Mouse (Mus musculus) MEL (cell line): Measurements from ENCODE around the gene Rab13.

Experiments used
- CHD1 ChIP-seq: IDR thresholded peaks from 2 replicates; pipeline ENCODE4 v1.6.1; 2012; ENCODE audit warnings: low read depth, mild to moderate bottlenecking, inconsistent platforms, low read length, improper control_type of control experiment
- CTCF ChIP-seq, 3 experiments: IDR thresholded peaks in 2 of 3; conservative IDR thresholded peaks in 1 of 3; 2 replicates each; pipeline ENCODE4 v1.5.1; 2011 to 2012; ENCODE audit warnings: low read length in 3 of 3, low read depth in 2 of 3, mild to moderate bottlenecking in 2 of 3, improper control_type of control experiment in 1 of 3, inconsistent platforms in 1 of 3, mixed read lengths in 1 of 3, moderate library complexity in 1 of 3; ENCODE audit not compliant: control insufficient read depth in 1 of 3, insufficient read depth in 1 of 3, poor library complexity in 1 of 3, severe bottlenecking in 1 of 3
- EP300 ChIP-seq, 2 experiments: IDR thresholded peaks; 2 replicates each; pipeline ENCODE4 v1.6.1; 2011; ENCODE audit warnings: improper control_type of control experiment in 2 of 2, low read length in 2 of 2, low read depth in 1 of 2, mild to moderate bottlenecking in 1 of 2
- JUND ChIP-seq: IDR thresholded peaks from 2 replicates; pipeline ENCODE4 v1.6.1; 2011; ENCODE audit warnings: low read depth, mild to moderate bottlenecking, improper control_type of control experiment, low read length
- KAT2A ChIP-seq: conservative IDR thresholded peaks from 2 replicates; pipeline ENCODE4 v1.6.1; 2012; ENCODE audit warnings: low read depth, low read length, improper control_type of control experiment, inconsistent platforms
- MAFK ChIP-seq: IDR thresholded peaks from 2 replicates; pipeline ENCODE4 v1.6.1; 2011; ENCODE audit warnings: low read depth, mild to moderate bottlenecking, low read length, improper control_type of control experiment, borderline replicate concordance
- POLR2AphosphoS5 ChIP-seq: IDR thresholded peaks from 2 replicates; pipeline ENCODE4 v1.6.1; 2012; ENCODE audit warnings: low read depth, borderline replicate concordance, mild to moderate bottlenecking, inconsistent platforms, low read length, moderate library complexity, mixed read lengths
- ZKSCAN1 ChIP-seq: IDR thresholded peaks from 2 replicates; pipeline ENCODE4 v1.6.1; 2012; ENCODE audit warnings: low read depth, mild to moderate bottlenecking, inconsistent platforms, low read length, improper control_type of control experiment, moderate library complexity

GRCm38 (mm10) chr3:90266901-90267775, 53.6 kb downstream of the Rab13 start:
- TF ChIP-seq JUND, result no peak
- no peak for TF ChIP-seq CTCF (IDR thresholded peaks at IDR 0.05 in 2 of 3, conservative IDR thresholded peaks at IDR 0.05 in 1 of 3; ENCODE audit: control insufficient read depth in 1 of 3, insufficient read depth in 1 of 3, low read depth in 2 of 3, low read length in 3 of 3, poor library complexity in 1 of 3, severe bottlenecking in 1 of 3)
- TF ChIP-seq EP300 (IDR thresholded peaks at IDR 0.05; ENCODE audit: low read depth in 1 of 2, low read length in 2 of 2), result no peak
- no peak for TF ChIP-seq CHD1
- no peak for TF ChIP-seq KAT2A
- no peak for TF ChIP-seq POLR2AphosphoS5
- TF ChIP-seq MAFK, result no peak
- TF ChIP-seq ZKSCAN1, result no peak
